Mouse (Mus musculus) midbrain, embryonic 10.5 days (tissue): ENCODE results near the gene Gm20388. TPM values are rescaled to one million over a fixed set of nuclear protein-coding genes. Genes with fewer than 3 reads are reported as not detected.

ENCODE experiments used
- DNase-seq: peaks from one replicate; pipeline ENCODE4 v3.0.0-alpha.2; 2017; ENCODE audit warnings: low spot score
- H3K27ac ChIP-seq: fragments of 300-500 bp; sonication (generic); replicated peaks from 2 replicates; pipeline ENCODE4 v1.5.1; 2016; ENCODE audit warnings: mild to moderate bottlenecking
- H3K27me3 ChIP-seq: fragments of 300-500 bp; sonication (generic); 2 replicates; pipeline ENCODE4 v1.6.1; 2016; ENCODE audit warnings: low read depth, mild to moderate bottlenecking; ENCODE audit not compliant: poor library complexity, severe bottlenecking
- H3K36me3 ChIP-seq: fragments of 300-500 bp; sonication (generic); 2 replicates; pipeline ENCODE4 v1.6.1; 2016; ENCODE audit warnings: mild to moderate bottlenecking, moderate library complexity
- H3K4me1 ChIP-seq: fragments of 300-500 bp; sonication (generic); 2 replicates; pipeline ENCODE4 v1.6.1; 2016
- H3K4me3 ChIP-seq: fragments of 300-500 bp; sonication (generic); 2 replicates; pipeline ENCODE4 v1.5.1; 2016; ENCODE audit warnings: mild to moderate bottlenecking, moderate library complexity
- H3K9me3 ChIP-seq: fragments of 300-500 bp; sonication (generic); replicated peaks from 2 replicates; pipeline ENCODE4 v1.6.1; 2016; ENCODE audit warnings: mild to moderate bottlenecking
- WGBS: fragments of 180-500 bp; shearing (Covaris S2); methylation state at CpG from one replicate; pipeline ENCODE4 v1.1.7; 2016; 5-methylcytosine and 5-hydroxymethylcytosine counted together
- polyA plus RNA-seq: library from polyadenylated mRNA; unstranded; fragments of >200 nt; fragmentation: Nextera tagmentation; extraction: Ambion mirVana; gene quantifications from 2 replicates; pipeline ENCODE4 v1.2.1, GENCODE M21; 2016

Gm20388 gene
- polyA plus RNA-seq, 1 experiment from 2014 or later = 7.1 TPM

GRCm38 (mm10) chr8:120042542-120043312 is 132.1 kb downstream of the Gm20388 start:
- Histone ChIP-seq H3K4me3 (no peak overlapping the region), H3K27ac (no peak overlapping the region), H3K36me3 (no peaks in the 10 kb centered on the region), H3K9me3 (no peaks in the 10 kb centered on the region), H3K4me1 (peaks cover 25% of the 10 kb centered on the region), H3K27me3 (no peaks in the 10 kb centered on the region)
- 78% methylated on average over 10 of the region's 10 CpGs for WGBS
- no peak for DNase-seq

GRCm38 (mm10) chr8:120044907-120045306 is 134.3 kb downstream of the Gm20388 start:
- H3K4me3 ChIP-seq = no peak overlapping the region
- DNase-seq = no peak
- no peaks in the 10 kb centered on the region for H3K9me3 ChIP-seq
- WGBS = 93% methylated on average over 8 of the region's 8 CpGs
- H3K27ac ChIP-seq = no peak overlapping the region
- H3K4me1 ChIP-seq = peaks cover 8% of the 10 kb centered on the region
- H3K27me3 ChIP-seq = no peaks in the 10 kb centered on the region
- no peaks in the 10 kb centered on the region for H3K36me3 ChIP-seq

- Histone ChIP-seq H3K4me1 (peaks cover 7% of the 10 kb centered on the region), H3K36me3 (no peaks in the 10 kb centered on the region), H3K9me3 (no peaks in the 10 kb centered on the region), H3K27me3 (no peaks in the 10 kb centered on the region), H3K27ac (no peak overlapping the region), H3K4me3 (no peak overlapping the region)
- no peak for DNase-seq
- WGBS = 71% methylated on average over 5 of the region's 5 CpGs
Measured at GRCm38 (mm10) chr8:120045471-120045870, 134.8 kb downstream of the Gm20388 start.

GRCm38 (mm10) chr8:120046258-120047020 is 135.8 kb downstream of the Gm20388 start:
- Histone ChIP-seq H3K36me3 (no peaks in the 10 kb centered on the region), H3K27ac (peak overlapping the region; percentile 63), H3K4me1 (peaks cover 7% of the 10 kb centered on the region), H3K9me3 (no peaks in the 10 kb centered on the region), H3K27me3 (no peaks in the 10 kb centered on the region), H3K4me3 (no peak overlapping the region)
- 73% methylated on average over 14 of the region's 14 CpGs for WGBS
- DNase-seq = no peak

- Histone ChIP-seq H3K27ac (no peak overlapping the region), H3K36me3 (no peaks in the 10 kb centered on the region), H3K27me3 (no peaks in the 10 kb centered on the region), H3K9me3 (no peaks in the 10 kb centered on the region), H3K4me1 (peaks cover 7% of the 10 kb centered on the region), H3K4me3 (no peak overlapping the region)
- no peak for DNase-seq
- WGBS = 84% methylated on average over 13 of the region's 13 CpGs
Measured at GRCm38 (mm10) chr8:120049949-120050348, 139.3 kb downstream of the Gm20388 start.

GRCm38 (mm10) chr8:120050376-120050775 is 139.7 kb downstream of the Gm20388 start:
- WGBS = 88% methylated on average over 10 of the region's 10 CpGs
- no peak for DNase-seq

GRCm38 (mm10) chr8:120051006-120051405 is 140.4 kb downstream of the Gm20388 start:
- no peak for DNase-seq
- Histone ChIP-seq H3K4me3 (no peak overlapping the region), H3K9me3 (peaks cover 1% of the 10 kb centered on the region; the same call in 1 of the 2 replicates), H3K27me3 (no peaks in the 10 kb centered on the region), H3K36me3 (no peaks in the 10 kb centered on the region), H3K4me1 (peaks cover 7% of the 10 kb centered on the region), H3K27ac (no peak overlapping the region)
- WGBS = 85% methylated on average over 4 of the region's 4 CpGs

More at GRCm38 (mm10) chr8:120050376-120050775, 139.7 kb downstream of the Gm20388 start:
- Histone ChIP-seq H3K36me3 (no peaks in the 10 kb centered on the region), H3K9me3 (no peaks in the 10 kb centered on the region), H3K4me3 (no peak overlapping the region), H3K27me3 (no peaks in the 10 kb centered on the region), H3K27ac (no peak overlapping the region), H3K4me1 (peaks cover 7% of the 10 kb centered on the region)

- Histone ChIP-seq H3K4me1 (no peaks in the 10 kb centered on the region; the same call in 1 of the 2 replicates), H3K4me3 (no peak overlapping the region), H3K9me3 (peaks cover 8% of the 10 kb centered on the region; the same call in 1 of the 2 replicates), H3K27me3 (no peaks in the 10 kb centered on the region), H3K27ac (no peak overlapping the region), H3K36me3 (no peaks in the 10 kb centered on the region)
- DNase-seq = no peak
- 91% methylated on average over 4 of the region's 4 CpGs for WGBS
Measured at GRCm38 (mm10) chr8:120051908-120052307, 141.3 kb downstream of the Gm20388 start.

GRCm38 (mm10) chr8:120052318-120052717 is 141.7 kb downstream of the Gm20388 start:
- Histone ChIP-seq H3K4me1 (no peaks in the 10 kb centered on the region), H3K36me3 (no peaks in the 10 kb centered on the region), H3K27ac (no peak overlapping the region), H3K9me3 (peaks cover 8% of the 10 kb centered on the region; the same call in 1 of the 2 replicates), H3K4me3 (no peak overlapping the region), H3K27me3 (no peaks in the 10 kb centered on the region)
- WGBS = 89% methylated on average over 8 of the region's 8 CpGs
- no peak for DNase-seq

GRCm38 (mm10) chr8:120054833-120055232 is 144.2 kb downstream of the Gm20388 start:
- no peak for DNase-seq
- no peaks in the 10 kb centered on the region for H3K36me3 ChIP-seq
- no peak overlapping the region for H3K4me3 ChIP-seq
- H3K27ac ChIP-seq = no peak overlapping the region
- peaks cover 8% of the 10 kb centered on the region; the same call in 1 of the 2 replicates for H3K9me3 ChIP-seq
- no peaks in the 10 kb centered on the region for H3K27me3 ChIP-seq
- H3K4me1 ChIP-seq = no peaks in the 10 kb centered on the region
- WGBS = 92% methylated on average over 3 of the region's 3 CpGs

- Histone ChIP-seq H3K27me3 (no peaks in the 10 kb centered on the region), H3K4me3 (no peak overlapping the region), H3K9me3 (peaks cover 8% of the 10 kb centered on the region; the same call in 1 of the 2 replicates), H3K36me3 (no peaks in the 10 kb centered on the region), H3K4me1 (no peaks in the 10 kb centered on the region), H3K27ac (no peak overlapping the region)
- WGBS = 80% methylated on average over 2 of the region's 2 CpGs
- DNase-seq = no peak
Measured at GRCm38 (mm10) chr8:120057078-120057477, 146.4 kb downstream of the Gm20388 start.

GRCm38 (mm10) chr8:120062742-120063141 is 152.1 kb downstream of the Gm20388 start:
- no peaks in the 10 kb centered on the region for H3K27me3 ChIP-seq
- no peaks in the 10 kb centered on the region for H3K9me3 ChIP-seq
- DNase-seq = no peak
- no peaks in the 10 kb centered on the region for H3K4me1 ChIP-seq
- H3K4me3 ChIP-seq = no peak overlapping the region
- no peak overlapping the region for H3K27ac ChIP-seq
- WGBS = 89% methylated on average over 14 of the region's 14 CpGs
- H3K36me3 ChIP-seq = no peaks in the 10 kb centered on the region

GRCm38 (mm10) chr8:120063326-120063725 is 152.7 kb downstream of the Gm20388 start:
- DNase-seq = no peak
- no peak overlapping the region for H3K27ac ChIP-seq
- H3K9me3 ChIP-seq = no peaks in the 10 kb centered on the region
- no peaks in the 10 kb centered on the region for H3K27me3 ChIP-seq
- peaks cover 5% of the 10 kb centered on the region; the same call in 1 of the 2 replicates for H3K4me1 ChIP-seq
- H3K36me3 ChIP-seq = no peaks in the 10 kb centered on the region
- no peak overlapping the region for H3K4me3 ChIP-seq
- 82% methylated on average over 3 of the region's 3 CpGs for WGBS
